ENCODE assay signal across 16 mouse cellular contexts in genomic region chr9:96054878-96055277, GRCm38 (mm10).
DNase-seq lines count a peak whose midpoint lies in the region; ATAC-seq and TF ChIP-seq lines count a peak whose summit lies in the region.
"Had no signal": no experiment of that assay in that cellular context is flagged by ENCODE, and none has a peak within 500 bp of the region (broad histone marks: within the 10 kb centered on the region; RNA-seq: fewer than 3 reads in every experiment).

No protein-coding gene starts in this region.

- no peak for TF ChIP-seq EP300 in stomach, postnatal 0 days (optimal IDR thresholded peaks at IDR 0.05)

- no peak overlapping the region for H3K4me2 ChIP-seq in midbrain, embryonic 11.5 days
- H3K4me2 ChIP-seq in midbrain, embryonic 15.5 days, result no peak overlapping the region
- H3K4me2 ChIP-seq in stomach, postnatal 0 days (replicated peaks; ENCODE audit: low read depth), result no peak overlapping the region
- no peak overlapping the region for H3K4me2 ChIP-seq in hindbrain, embryonic 12.5 days (replicated peaks)
- H3K4me2 ChIP-seq: embryonic facial prominence, embryonic 15.5 days; forebrain, embryonic 12.5 days; kidney, embryonic 15.5 days; liver, embryonic 13.5 days had no signal

- peaks cover 23% of the 10 kb centered on the region for H3K36me3 ChIP-seq in midbrain, embryonic 11.5 days (ENCODE audit: control insufficient read depth, insufficient read depth, low read length)
- peaks cover 32% of the 10 kb centered on the region for H3K36me3 ChIP-seq in midbrain, embryonic 15.5 days (replicated peaks)
- H3K36me3 ChIP-seq in stomach, postnatal 0 days (ENCODE audit: control insufficient read depth, insufficient read depth, low read length), result peaks cover 18% of the 10 kb centered on the region
- peaks cover 70% of the 10 kb centered on the region for H3K36me3 ChIP-seq in hindbrain, embryonic 12.5 days

- no peak overlapping the region for H3K4me3 ChIP-seq in midbrain, embryonic 11.5 days (ENCODE audit: low read depth, low read length)
- no peak overlapping the region for H3K4me3 ChIP-seq in midbrain, embryonic 15.5 days
- H3K4me3 ChIP-seq in stomach, postnatal 0 days (ENCODE audit: low read depth, low read length), result no peak overlapping the region
- no peak overlapping the region for H3K4me3 ChIP-seq in hindbrain, embryonic 12.5 days
- H3K4me3 ChIP-seq: embryonic facial prominence, embryonic 15.5 days; forebrain, embryonic 12.5 days; kidney, embryonic 15.5 days; liver, embryonic 13.5 days; myocyte had no signal

- H3K27ac ChIP-seq in midbrain, embryonic 11.5 days (ENCODE audit: low read depth, low read length), result no peak overlapping the region
- no peak overlapping the region for H3K27ac ChIP-seq in midbrain, embryonic 15.5 days
- H3K27ac ChIP-seq in stomach, postnatal 0 days (replicated peaks), result no peak overlapping the region
- no peak overlapping the region for H3K27ac ChIP-seq in hindbrain, embryonic 12.5 days
- H3K27ac ChIP-seq: embryonic facial prominence, embryonic 15.5 days; forebrain, embryonic 12.5 days; kidney, embryonic 15.5 days; liver, embryonic 13.5 days had no signal

- TF ChIP-seq CTCF in stomach, postnatal 0 days (IDR thresholded peaks at IDR 0.05; ENCODE audit: low read depth), result peak; percentile 13; the same call in 1 of the 2 replicates

- H3K27me3 ChIP-seq in midbrain, embryonic 11.5 days (ENCODE audit: control insufficient read depth, insufficient read depth, low read length), result no peaks in the 10 kb centered on the region
- H3K27me3 ChIP-seq in midbrain, embryonic 15.5 days (replicated peaks), result no peaks in the 10 kb centered on the region
- no peaks in the 10 kb centered on the region for H3K27me3 ChIP-seq in stomach, postnatal 0 days (ENCODE audit: control insufficient read depth, insufficient read depth, low read length)
- no peaks in the 10 kb centered on the region for H3K27me3 ChIP-seq in hindbrain, embryonic 12.5 days
- H3K27me3 ChIP-seq: embryonic facial prominence, embryonic 15.5 days; forebrain, embryonic 12.5 days; kidney, embryonic 15.5 days; liver, embryonic 13.5 days had no signal

- no peak overlapping the region for H3K9ac ChIP-seq in midbrain, embryonic 11.5 days (ENCODE audit: low read length)
- no peak overlapping the region for H3K9ac ChIP-seq in midbrain, embryonic 15.5 days
- no peak overlapping the region for H3K9ac ChIP-seq in stomach, postnatal 0 days (ENCODE audit: low read length)
- no peak overlapping the region for H3K9ac ChIP-seq in hindbrain, embryonic 12.5 days
- H3K9ac ChIP-seq: embryonic facial prominence, embryonic 15.5 days; forebrain, embryonic 12.5 days; kidney, embryonic 15.5 days; liver, embryonic 13.5 days had no signal

- H3K4me1 ChIP-seq in midbrain, embryonic 11.5 days (ENCODE audit: control insufficient read depth, insufficient read depth, low read length), result no peaks in the 10 kb centered on the region
- no peaks in the 10 kb centered on the region for H3K4me1 ChIP-seq in midbrain, embryonic 15.5 days
- no peaks in the 10 kb centered on the region for H3K4me1 ChIP-seq in stomach, postnatal 0 days (replicated peaks; ENCODE audit: control insufficient read depth, insufficient read depth)
- H3K4me1 ChIP-seq in hindbrain, embryonic 12.5 days, result no peaks in the 10 kb centered on the region
- H3K4me1 ChIP-seq: embryonic facial prominence, embryonic 15.5 days; forebrain, embryonic 12.5 days; kidney, embryonic 15.5 days; liver, embryonic 13.5 days had no signal

- ATAC-seq in midbrain, embryonic 11.5 days (ENCODE audit: low FRiP score), result no peak
- ATAC-seq in midbrain, embryonic 15.5 days (replicated peaks), result no peak
- no peak for ATAC-seq in stomach, postnatal 0 days (ENCODE audit: low FRiP score, low TSS enrichment)
- no peak for ATAC-seq in hindbrain, embryonic 12.5 days (ENCODE audit: low FRiP score)

- 83% methylated on average over 5 of the region's 5 CpGs for WGBS in midbrain, embryonic 11.5 days
- 92% methylated on average over 5 of the region's 5 CpGs for WGBS in midbrain, embryonic 15.5 days
- WGBS in stomach, postnatal 0 days, result 81% methylated on average over 5 of the region's 5 CpGs
- WGBS in hindbrain, embryonic 12.5 days, result 90% methylated on average over 5 of the region's 5 CpGs

- no peaks in the 10 kb centered on the region for H3K9me3 ChIP-seq in midbrain, embryonic 11.5 days (ENCODE audit: control insufficient read depth, low read length)
- H3K9me3 ChIP-seq in midbrain, embryonic 15.5 days, result no peaks in the 10 kb centered on the region
- H3K9me3 ChIP-seq in stomach, postnatal 0 days (ENCODE audit: control insufficient read depth, low read length), result no peaks in the 10 kb centered on the region
- no peaks in the 10 kb centered on the region for H3K9me3 ChIP-seq in hindbrain, embryonic 12.5 days (replicated peaks)
- H3K9me3 ChIP-seq: embryonic facial prominence, embryonic 15.5 days; forebrain, embryonic 12.5 days; kidney, embryonic 15.5 days; liver, embryonic 13.5 days had no signal

- DNase-seq in midbrain, embryonic 11.5 days (ENCODE audit: low spot score, missing footprints), result peak; percentile 41
- DNase-seq in layer of hippocampus, adult 18-20 months (ENCODE audit: low spot score in 2 of 2), result peak; percentile 54 to 78
- peak; percentile 39 to 49 for DNase-seq in left cerebral cortex, adult 18-20 months (ENCODE audit: low spot score in 2 of 2)
- DNase-seq in stomach, postnatal 0 days (ENCODE audit: low spot score), result no peak
- DNase-seq in Muller cell, postnatal 12 days (ENCODE audit: inconsistent ontology term), result no peak
- no peak for DNase-seq in liver
- DNase-seq: adrenal gland, adult 8-10 months; cerebellum, adult 8-10 months; liver, embryonic 13.5 days; thymus, adult 18-20 months had no signal

Comparison
In these comparisons a context has a peak if more than half of its experiments do, and no peak if none do; other contexts are left out.
1. DNase-seq: peak in midbrain, embryonic 11.5 days (single experiment), layer of hippocampus, adult 18-20 months (2 of 2) and left cerebral cortex, adult 18-20 months (2 of 2); none in stomach, postnatal 0 days (single experiment), Muller cell, postnatal 12 days (single experiment) and liver (single experiment).